ENCODE assay signal across 8 mouse cellular contexts in the genomic region with DNA sequence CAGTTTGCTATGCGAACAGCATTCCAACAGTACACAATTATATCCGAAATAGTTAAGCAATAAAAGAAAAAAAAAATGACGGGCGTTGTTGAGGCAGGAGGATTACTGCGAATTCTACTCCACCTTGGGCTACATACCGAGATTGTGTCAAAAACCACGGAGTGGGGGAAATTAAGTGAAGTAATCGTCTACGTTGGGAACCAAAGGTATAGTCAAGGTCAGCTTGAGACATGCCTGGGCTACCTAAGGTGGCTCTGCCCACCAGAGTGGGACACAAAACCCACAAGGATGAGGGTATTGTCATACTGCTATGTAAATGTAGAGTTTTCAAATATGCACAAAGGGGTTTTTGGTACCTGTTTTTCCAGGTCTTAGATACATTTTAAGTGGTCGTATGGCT.
DNase-seq lines count a peak whose midpoint lies in the region; ATAC-seq and TF ChIP-seq lines count a peak whose summit lies in the region.

No protein-coding gene starts in this region.

- no peak for TF ChIP-seq RAD21 in CH12.LX (IDR thresholded peaks at IDR 0.05; ENCODE audit: low read depth, low read length)

- H3K27ac ChIP-seq in heart, adult 2 months: peak overlapping the region; percentile 73
- no peak overlapping the region for H3K27ac ChIP-seq in CH12.LX (ENCODE audit: insufficient read depth, low read depth)
- peak overlapping the region; percentile 78 for H3K27ac ChIP-seq in forebrain, embryonic 13.5 days
- no peak overlapping the region for H3K27ac ChIP-seq in liver, embryonic 13.5 days

- dilution Hi-C loops in CH12.LX (cut with MboI; ENCODE audit: extremely low pct_ligation_motif_present, extremely low pct_unique_long_range_greater_than_20kb, low sequenced_read_pairs): no loop called here

- H3K4me1 ChIP-seq in heart, adult 2 months (ENCODE audit: control insufficient read depth, insufficient read depth, low read length): peaks cover 3% of the 10 kb centered on the region
- peaks cover 2 to 12% of the 10 kb centered on the region in 2 experiments; a peak in 2 of 4 replicates for H3K4me1 ChIP-seq in CH12.LX (ENCODE audit: control insufficient read depth in 1 of 2, insufficient read depth in 2 of 2)
- peaks cover 7% of the 10 kb centered on the region; the same call in 1 of the 2 replicates for H3K4me1 ChIP-seq in forebrain, embryonic 13.5 days
- peaks cover 11% of the 10 kb centered on the region for H3K4me1 ChIP-seq in liver, embryonic 13.5 days (replicated peaks)

- no peak for DNase-seq in heart, adult 2 months
- no peak for DNase-seq in heart, adult 8-10 months (ENCODE audit: low spot score)
- DNase-seq in CH12.LX (ENCODE audit: extremely low read depth): peak; percentile 11
- DNase-seq in liver, embryonic 13.5 days: no peak
- DNase-seq in urinary bladder, postnatal 4 days (ENCODE audit: low spot score in 2 of 2): no peak
- no peak for DNase-seq in gastrocnemius, postnatal 4 days (ENCODE audit: low spot score in 2 of 2)
- DNase-seq in retina, embryonic 14.5 days (ENCODE audit: low spot score): no peak

- in situ Hi-C loops in CH12.LX (cut with MboI; ENCODE audit: low pct_ligation_motif_present, low pct_unique_long_range_greater_than_20kb, low sequenced_read_pairs): no loop called here

- no peak for TF ChIP-seq POLR2A in heart, adult 2 months (IDR thresholded peaks at IDR 0.05; ENCODE audit: insufficient read depth, low read depth, low read length)
- TF ChIP-seq POLR2A in CH12.LX (IDR thresholded peaks at IDR 0.05; ENCODE audit: low read depth, low read length): no peak

- ATAC-seq in forebrain, embryonic 13.5 days: peak; percentile 3
- ATAC-seq in liver, embryonic 13.5 days (ENCODE audit: low read depth): no peak

- TF ChIP-seq CTCF in heart, adult 2 months (IDR thresholded peaks at IDR 0.05): no peak
- TF ChIP-seq CTCF in CH12.LX (conservative IDR thresholded peaks at IDR 0.05 in 1 of 2, IDR thresholded peaks at IDR 0.05 in 1 of 2; ENCODE audit: low read depth in 2 of 2, low read length in 2 of 2): no peak

- H3K4me3 ChIP-seq in heart, adult 2 months: peak overlapping the region; percentile 58
- peak overlapping the region; percentile 64 to 76 (median 72) for H3K4me3 ChIP-seq in CH12.LX (replicated peaks in 1 of 3; ENCODE audit: low read depth in 2 of 3, low read length in 2 of 3, poor library complexity in 1 of 3)
- peak overlapping the region; percentile 70 for H3K4me3 ChIP-seq in forebrain, embryonic 13.5 days
- peak overlapping the region; percentile 68 for H3K4me3 ChIP-seq in liver, embryonic 13.5 days (replicated peaks)

- no peaks in the 10 kb centered on the region for H3K27me3 ChIP-seq in heart, adult 2 months (ENCODE audit: control insufficient read depth, insufficient read depth, low read length)
- H3K27me3 ChIP-seq in CH12.LX (replicated peaks): no peaks in the 10 kb centered on the region
- no peaks in the 10 kb centered on the region for H3K27me3 ChIP-seq in forebrain, embryonic 13.5 days
- no peaks in the 10 kb centered on the region for H3K27me3 ChIP-seq in liver, embryonic 13.5 days

- no peak for TF ChIP-seq EP300 in heart, adult 2 months (IDR thresholded peaks at IDR 0.05; ENCODE audit: insufficient read depth, low read depth, low read length)
- TF ChIP-seq EP300 in CH12.LX (IDR thresholded peaks at IDR 0.05; ENCODE audit: low read length): no peak

- no peaks in the 10 kb centered on the region for H3K79me2 ChIP-seq in heart, adult 2 months (replicated peaks; ENCODE audit: control insufficient read depth, insufficient read depth, low read length)
- H3K79me2 ChIP-seq in CH12.LX (replicated peaks; ENCODE audit: control insufficient read depth, extremely low read depth, insufficient read depth, poor library complexity, severe bottlenecking): no peaks in the 10 kb centered on the region

- H3K9ac ChIP-seq in heart, adult 2 months (ENCODE audit: low read depth, low read length): peak overlapping the region; percentile 76
- H3K9ac ChIP-seq in CH12.LX (ENCODE audit: insufficient read depth, low read depth): peak overlapping the region; percentile 78
- H3K9ac ChIP-seq in forebrain, embryonic 13.5 days: peak overlapping the region; percentile 76
- peak overlapping the region; percentile 78 for H3K9ac ChIP-seq in liver, embryonic 13.5 days

- intact Hi-C loops in heart, adult 2 months (cut with DNase I): loop anchor here (5.0 kb wide), 4 partner anchors 61 to 436 kb away; partner anchors contain the start of genes Cct4, Fam161a and Xpo1

- H3K9me3 ChIP-seq in CH12.LX (replicated peaks; ENCODE audit: low read length): no peaks in the 10 kb centered on the region
- H3K9me3 ChIP-seq in forebrain, embryonic 13.5 days (replicated peaks): no peaks in the 10 kb centered on the region
- no peaks in the 10 kb centered on the region for H3K9me3 ChIP-seq in liver, embryonic 13.5 days (replicated peaks)

- H3K4me2 ChIP-seq in CH12.LX (ENCODE audit: insufficient read depth, low read depth, poor library complexity, severe bottlenecking): peak overlapping the region; percentile 92
- peak overlapping the region; percentile 66 for H3K4me2 ChIP-seq in forebrain, embryonic 13.5 days
- H3K4me2 ChIP-seq in liver, embryonic 13.5 days: peak overlapping the region; percentile 86

- no peaks in the 10 kb centered on the region for H3K36me3 ChIP-seq in heart, adult 2 months (ENCODE audit: control insufficient read depth, insufficient read depth, low read length)
- H3K36me3 ChIP-seq in CH12.LX (replicated peaks in 1 of 2; ENCODE audit: control insufficient read depth in 1 of 2, insufficient read depth in 1 of 2, low read length in 1 of 2): no peaks in the 10 kb centered on the region
- no peaks in the 10 kb centered on the region for H3K36me3 ChIP-seq in forebrain, embryonic 13.5 days (ENCODE audit: poor library complexity, severe bottlenecking)
- H3K36me3 ChIP-seq in liver, embryonic 13.5 days: no peaks in the 10 kb centered on the region

- 8% methylated on average over 10 of the region's 10 CpGs for WGBS in heart, adult 2 months
- WGBS in forebrain, embryonic 13.5 days: 7% methylated on average over 10 of the region's 10 CpGs
- WGBS in liver, embryonic 13.5 days (ENCODE audit: insufficient replicate concordance): 8% methylated on average over 10 of the region's 10 CpGs

TF ChIP-seq in CH12.LX, 34 proteins besides CTCF, POLR2A, EP300 and RAD21:
- TF ChIP-seq BHLHE40 (IDR thresholded peaks at IDR 0.05; ENCODE audit: low read depth, low read length) (no peak), JUND (conservative IDR thresholded peaks at IDR 0.05; ENCODE audit: low read depth, low read length) (no peak), KAT2A (IDR thresholded peaks at IDR 0.05; ENCODE audit: insufficient replicate concordance, low read length) (no peak), PAX5 (IDR thresholded peaks at IDR 0.05; ENCODE audit: low read length) (no peak), MAX (IDR thresholded peaks at IDR 0.05; ENCODE audit: low read length) (no peak), HCFC1 (IDR thresholded peaks at IDR 0.05; ENCODE audit: low read depth, low read length) (no peak), CHD2 (IDR thresholded peaks at IDR 0.05; ENCODE audit: low read length) (no peak), USF2 (conservative IDR thresholded peaks at IDR 0.05; ENCODE audit: low read depth, low read length) (no peak), MAZ (IDR thresholded peaks at IDR 0.05; ENCODE audit: low read depth, low read length) (no peak), TBP (conservative IDR thresholded peaks at IDR 0.05; ENCODE audit: low read depth, low read length) (no peak), ELF1 (IDR thresholded peaks at IDR 0.05; ENCODE audit: low read depth, low read length) (no peak), MEF2A (IDR thresholded peaks at IDR 0.05; ENCODE audit: borderline replicate concordance, low read depth, low read length) (no peak), E2F4 (IDR thresholded peaks at IDR 0.05; ENCODE audit: insufficient replicate concordance, low read depth, low read length) (no peak), POLR2AphosphoS2 (IDR thresholded peaks at IDR 0.05; ENCODE audit: low read depth, low read length) (no peak), GABPA (IDR thresholded peaks at IDR 0.05; ENCODE audit: insufficient replicate concordance, low read depth, low read length) (no peak), MAFK (IDR thresholded peaks at IDR 0.05; ENCODE audit: insufficient replicate concordance, low read length) (no peak)

Comparison
In these comparisons a context has a peak if more than half of its experiments do, and no peak if none do; other contexts are left out.
1. H3K27ac ChIP-seq: peak in heart, adult 2 months (single experiment) and forebrain, embryonic 13.5 days (single experiment); none in CH12.LX (single experiment) and liver, embryonic 13.5 days (single experiment).
2. Peak in every context shown above with its lines, with median percentiles within 50 percentile points of each other: H3K4me3 ChIP-seq, H3K9ac ChIP-seq and H3K4me2 ChIP-seq.